Mouse (Mus musculus) urinary bladder, postnatal 25 days (tissue): ENCODE results near the gene Ubqln4.

Source experiments
- DNase-seq: peaks from one replicate; pipeline ENCODE4 v3.0.0; 2022; ENCODE audit warnings: low spot score

Ubqln4 gene

DNA sequence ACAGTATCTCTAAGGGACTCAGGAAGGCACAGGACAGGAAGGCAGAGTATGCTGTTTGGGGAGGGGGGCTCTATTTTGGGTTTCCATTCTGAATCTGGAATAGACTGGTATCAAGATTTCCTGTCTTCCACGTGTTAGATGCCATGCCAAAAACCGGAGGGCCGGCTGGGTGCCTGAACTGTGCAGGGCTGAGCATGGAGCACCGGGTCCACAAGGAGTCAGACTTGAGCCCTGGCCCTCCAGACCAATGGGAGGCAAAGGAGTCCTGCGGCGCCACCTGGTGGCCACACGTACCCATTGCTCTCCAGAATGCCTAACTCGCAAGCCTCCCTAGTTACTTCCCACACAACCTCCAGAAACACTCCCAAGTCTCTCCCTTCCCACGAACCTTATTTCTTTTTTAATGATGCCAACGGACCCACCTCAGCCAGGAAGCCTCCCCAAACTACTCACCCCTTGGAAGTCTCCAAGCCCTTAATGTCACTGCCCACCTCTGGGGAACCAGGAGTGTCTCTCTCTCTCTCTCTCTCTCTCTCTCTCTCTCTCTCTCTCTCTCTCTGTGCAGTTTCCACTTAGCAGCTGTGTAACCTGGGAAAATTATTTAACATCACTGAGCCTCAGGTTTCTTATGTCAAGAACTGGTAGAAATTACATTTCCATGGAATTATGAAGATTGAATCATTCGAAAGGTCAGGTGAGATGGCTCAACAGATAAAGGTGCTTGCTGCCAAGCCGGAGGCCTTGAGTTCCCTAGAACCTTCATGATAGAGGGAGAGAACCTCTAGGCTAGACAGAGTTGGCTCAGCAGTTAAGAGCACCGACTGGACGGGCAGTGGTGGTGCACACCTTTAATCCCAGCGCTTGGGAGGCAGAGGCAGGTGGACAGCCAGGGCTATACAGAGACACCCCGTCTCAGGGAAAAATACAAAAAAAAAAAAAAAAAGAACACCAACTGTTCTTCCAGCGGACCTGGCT is 27.1 kb upstream of the Ubqln4 start:
- DNase-seq = peak; percentile 75

DNA sequence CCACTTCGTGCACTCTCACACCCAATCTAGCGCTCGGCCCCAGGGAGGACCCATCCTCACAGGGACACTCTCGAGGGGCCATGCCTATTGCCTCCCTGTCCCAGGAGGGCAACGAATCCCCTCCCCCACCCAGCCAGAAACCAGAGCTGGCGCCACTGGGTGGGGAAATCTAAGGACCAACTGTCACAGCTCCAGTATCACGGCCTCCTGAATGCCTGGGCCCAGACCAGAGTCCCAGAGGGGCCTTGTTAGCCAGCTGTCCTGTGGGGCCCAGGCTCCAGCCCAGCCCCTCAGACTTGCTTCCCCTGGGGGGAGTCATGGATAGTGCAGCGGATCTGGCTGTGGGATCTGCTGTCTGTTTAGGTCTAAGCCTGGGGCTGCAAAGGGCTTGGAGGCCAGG is 26.0 kb upstream of the Ubqln4 start:
- DNase-seq = no peak

DNA sequence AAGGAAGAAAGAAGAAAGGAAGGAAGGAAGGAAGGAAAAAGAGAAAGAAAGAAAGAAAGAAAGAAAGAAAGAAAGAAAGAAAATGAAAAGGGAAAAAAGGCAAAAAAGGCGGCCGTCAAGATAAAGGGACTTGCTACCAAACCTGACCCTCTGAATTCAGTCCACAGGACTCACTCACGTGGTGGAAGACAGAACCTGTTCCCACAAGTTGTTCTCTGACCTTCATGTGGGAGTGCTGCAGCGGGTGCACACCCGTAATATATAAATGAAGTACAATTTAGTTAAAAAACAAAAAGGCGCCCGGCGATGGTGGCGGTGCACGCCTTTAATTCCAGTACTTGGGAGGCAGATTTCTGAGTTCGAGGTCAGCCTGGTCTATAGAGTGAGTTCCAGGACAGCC is 24.9 kb upstream of the Ubqln4 start:
- DNase-seq = no peak

DNA sequence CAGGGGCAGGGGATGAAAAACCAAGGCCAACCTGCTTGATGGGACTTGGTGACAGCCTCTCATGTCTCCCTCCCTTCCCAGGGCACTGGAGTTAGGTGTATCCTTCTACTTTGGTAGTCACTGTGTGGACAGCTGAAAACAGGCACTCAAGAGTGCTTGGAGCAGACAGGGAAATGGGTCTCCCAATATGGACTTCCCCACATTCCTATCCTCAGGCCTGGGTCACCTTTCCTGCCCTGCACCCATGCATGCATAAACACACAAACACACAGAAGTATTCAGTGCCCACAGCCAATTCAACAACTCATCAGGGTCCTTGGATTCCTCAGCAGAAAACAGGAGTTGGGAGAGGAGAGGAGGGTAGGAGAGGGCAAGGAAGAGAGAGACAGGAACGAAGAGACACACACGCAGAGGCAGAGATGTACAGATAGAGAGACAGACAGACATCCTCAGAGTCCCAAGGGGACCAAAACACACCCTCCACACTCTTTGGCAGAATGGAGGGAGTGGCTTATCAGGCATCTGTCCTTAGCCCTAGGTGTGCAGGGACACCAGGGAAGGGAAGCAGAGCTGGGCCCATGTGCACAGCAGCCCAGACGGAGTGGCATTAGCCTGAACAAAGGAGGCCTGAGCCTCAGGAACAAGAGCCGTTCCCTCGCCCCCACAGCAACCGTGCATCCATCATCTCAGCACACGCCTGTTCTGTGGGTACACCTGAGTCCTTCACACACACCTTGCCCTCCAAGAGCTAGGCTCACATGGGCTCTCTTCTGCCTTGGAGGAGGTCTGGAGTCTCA is 24.2 kb upstream of the Ubqln4 start:
- DNase-seq = no peak

DNA sequence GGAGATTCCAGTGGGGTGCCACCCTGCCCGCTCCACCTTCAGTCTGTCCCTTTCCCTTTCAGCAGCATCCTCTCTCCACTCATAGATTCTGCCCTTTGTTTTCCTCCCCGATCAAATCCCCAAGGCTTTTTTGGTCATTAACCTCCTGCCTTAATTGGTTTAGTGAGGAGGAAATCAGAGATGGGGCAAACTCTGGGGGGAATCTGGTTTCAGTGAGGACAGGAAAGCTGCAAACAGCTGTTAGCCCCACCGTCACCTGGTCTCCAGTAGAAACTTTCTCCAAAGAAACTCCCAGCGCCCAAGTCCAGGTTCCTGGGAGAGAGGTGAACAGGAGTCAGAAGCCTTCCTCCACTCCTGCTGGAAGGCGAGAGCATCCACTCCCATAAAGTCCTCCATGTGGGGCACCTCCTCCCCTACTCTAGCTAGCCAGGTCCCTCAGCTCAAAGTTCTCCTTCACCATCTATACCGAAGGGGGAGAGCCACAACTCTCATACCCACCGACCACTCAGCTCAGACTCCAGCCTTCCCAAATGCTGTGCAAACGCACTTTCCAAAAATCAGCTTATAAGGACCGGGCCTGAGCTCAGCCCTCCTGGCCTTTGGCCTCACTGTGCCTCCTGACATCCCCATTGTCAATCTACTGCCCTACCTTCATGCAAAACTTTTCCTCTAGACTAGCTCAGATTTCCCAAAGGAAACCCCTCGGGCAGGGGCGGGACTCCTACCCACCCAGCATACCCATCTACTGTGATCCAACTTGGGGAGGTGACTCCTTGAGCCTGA is 23.3 kb upstream of the Ubqln4 start:
- no peak for DNase-seq

DNA sequence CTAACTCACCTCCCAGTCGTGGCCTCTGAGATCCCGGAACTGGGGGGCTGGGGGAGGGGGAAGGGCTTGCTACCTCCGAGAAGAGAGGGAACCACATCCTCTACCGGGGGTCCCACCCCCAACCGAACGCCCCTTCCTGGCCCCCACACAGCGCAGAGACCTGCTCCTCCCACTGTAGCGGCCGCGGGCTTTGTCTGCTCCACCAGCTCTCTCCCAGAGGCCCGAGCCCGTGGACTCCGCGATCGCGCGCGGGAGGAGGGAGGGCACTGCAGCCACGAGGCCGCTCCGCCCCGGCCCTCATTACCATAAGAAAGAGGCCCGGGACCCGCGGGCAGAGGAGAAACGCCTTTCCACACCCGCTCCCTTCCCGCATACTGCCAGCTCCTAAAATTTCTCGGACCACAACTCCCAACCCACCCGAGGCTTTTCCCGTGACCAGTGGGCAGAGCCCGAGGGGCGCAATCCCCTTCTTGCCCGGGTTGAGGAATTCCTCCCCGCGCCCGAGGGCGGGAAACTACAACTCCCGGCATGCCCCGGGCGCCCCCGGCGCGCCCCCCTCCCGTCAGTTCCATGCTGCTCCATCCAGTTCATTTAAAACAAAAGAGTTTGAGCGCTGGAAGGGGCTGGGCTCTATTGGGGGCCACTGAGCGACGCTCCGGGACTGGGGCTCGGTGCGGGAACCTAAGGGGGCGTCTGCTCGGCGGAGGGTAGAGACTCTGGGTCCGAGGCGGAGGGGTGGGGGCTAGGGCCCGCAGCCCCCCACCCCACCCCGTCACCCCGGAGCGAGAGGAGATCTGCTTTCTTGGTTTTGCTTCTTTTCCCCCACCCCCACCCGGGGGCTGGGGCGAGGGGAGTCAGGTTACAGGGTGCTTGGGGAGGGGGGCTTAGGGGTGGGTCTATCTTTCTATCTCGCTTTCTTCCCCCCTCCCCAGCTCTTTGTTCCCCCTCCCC is 21.9 kb upstream of the Ubqln4 start:
- DNase-seq = peak; percentile 88

DNA sequence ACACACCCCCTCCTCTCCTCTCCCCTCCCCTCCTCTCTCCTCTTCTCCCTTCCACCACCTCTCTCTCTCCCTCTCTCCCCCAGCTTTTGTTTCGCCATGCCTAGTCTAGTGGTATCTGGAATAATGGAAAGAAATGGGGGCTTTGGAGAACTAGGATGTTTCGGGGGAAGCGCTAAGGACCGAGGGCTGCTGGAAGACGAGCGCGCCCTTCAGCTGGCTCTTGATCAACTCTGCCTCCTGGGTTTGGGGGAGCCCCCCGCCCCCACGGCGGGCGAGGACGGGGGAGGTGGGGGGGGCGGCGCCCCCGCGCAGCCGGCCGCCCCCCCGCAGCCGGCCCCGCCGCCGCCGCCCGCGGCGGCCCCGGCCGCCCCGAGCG is 21.3 kb upstream of the Ubqln4 start, which contains the start of gene Mex3a:
Gene Mex3a, plus strand, starts transcription at position 97 of the 376 bp plus-strand sequence.
- no peak for DNase-seq

DNA sequence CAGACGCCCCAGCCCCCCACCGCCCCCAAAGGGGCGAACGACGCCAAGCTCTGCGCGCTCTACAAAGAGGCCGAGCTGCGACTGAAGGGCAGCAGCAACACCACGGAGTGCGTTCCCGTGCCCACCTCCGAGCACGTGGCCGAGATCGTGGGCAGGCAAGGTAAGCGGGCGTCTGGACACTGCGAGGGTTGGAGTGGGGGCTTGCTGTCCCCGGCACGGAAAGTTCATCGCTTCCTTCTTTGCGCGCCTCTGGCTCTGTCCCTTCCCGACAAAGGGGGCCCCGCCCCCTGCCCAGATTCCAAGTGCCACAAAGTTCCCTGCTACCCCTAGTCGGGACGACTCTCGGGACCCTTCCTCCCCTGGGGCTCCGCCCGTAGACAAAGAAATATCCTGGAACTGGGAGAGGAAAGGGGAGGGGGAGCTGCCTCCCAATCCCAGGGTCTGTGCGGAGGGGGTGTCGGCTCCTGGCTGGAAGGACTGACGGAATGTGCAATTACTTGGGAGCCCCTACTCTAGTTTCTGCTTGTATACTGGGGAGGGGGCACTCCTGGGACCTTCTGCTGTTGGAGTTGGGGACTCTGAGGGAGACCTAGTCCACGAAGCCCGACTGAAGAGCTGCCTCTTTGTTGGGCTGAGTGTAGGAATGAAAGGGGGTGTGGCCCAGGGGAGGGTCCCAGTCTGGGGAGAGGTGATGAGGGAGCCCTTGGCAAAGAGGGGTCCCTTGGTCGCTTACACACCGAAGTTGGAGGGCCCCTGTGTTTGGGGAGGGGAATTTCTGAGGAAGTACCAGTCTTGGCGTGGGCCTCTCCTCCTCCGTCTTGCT is 20.7 kb upstream of the Ubqln4 start:
- DNase-seq = no peak

DNA sequence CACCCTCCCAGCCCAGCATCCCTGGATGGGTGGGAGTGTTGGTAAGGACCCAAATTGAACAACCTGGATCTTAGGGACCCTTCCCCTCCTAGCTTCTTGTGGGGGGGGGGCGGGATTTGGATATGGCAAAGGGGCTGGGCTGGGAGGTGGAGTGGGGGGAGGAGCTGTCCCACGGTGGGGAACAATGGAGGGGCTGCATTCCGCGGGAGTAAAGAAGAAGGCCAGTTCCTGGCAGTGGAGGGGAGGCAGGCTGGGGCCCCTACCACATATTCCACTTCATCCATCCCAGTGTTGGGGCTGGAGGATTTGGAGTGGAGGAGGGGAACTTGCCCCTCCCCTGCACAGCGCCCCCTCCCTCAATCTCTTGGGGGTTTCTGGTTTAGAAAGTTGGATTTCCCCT is 19.9 kb upstream of the Ubqln4 start:
- no peak for DNase-seq

DNA sequence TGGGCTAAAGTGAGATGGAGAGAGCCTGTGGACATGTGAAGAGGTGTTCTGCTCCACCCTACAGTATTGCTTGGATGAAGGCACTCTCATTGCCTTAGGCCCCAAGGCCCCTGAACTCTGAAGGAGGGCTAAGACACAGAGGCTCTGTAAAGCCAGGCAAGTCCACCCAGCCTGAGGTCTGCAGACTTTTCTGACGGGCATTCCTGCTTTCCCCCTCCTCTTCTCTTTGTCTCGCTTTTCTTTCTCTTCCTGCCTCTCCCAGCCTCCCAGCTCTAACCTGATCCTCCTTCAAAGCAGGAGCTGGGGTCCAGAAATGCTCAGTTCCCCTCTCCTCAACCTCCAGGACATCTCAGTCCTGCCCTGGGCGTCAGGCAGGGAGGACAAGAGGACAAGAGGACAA is 18.6 kb upstream of the Ubqln4 start:
- no peak for DNase-seq

DNA sequence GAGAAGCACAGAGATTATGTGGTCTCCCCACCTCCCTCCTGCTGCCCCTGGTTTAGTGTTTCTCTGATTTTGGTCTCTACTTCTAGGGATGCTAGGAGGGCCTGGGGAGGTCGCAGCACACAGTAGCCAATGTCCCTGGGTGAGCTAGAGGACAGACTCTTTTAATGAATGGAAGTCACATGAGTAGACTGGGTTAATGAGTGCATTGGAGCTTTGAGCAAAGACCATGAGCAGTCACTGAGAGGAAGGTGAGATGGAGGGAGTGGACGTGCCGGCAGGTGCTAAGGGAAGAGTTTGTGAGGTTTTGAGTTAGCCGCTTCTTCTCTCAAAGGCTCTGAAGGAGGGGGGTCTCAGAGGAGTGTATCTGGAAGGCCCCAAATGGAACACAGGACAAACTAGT is 18.0 kb upstream of the Ubqln4 start:
- no peak for DNase-seq

DNA sequence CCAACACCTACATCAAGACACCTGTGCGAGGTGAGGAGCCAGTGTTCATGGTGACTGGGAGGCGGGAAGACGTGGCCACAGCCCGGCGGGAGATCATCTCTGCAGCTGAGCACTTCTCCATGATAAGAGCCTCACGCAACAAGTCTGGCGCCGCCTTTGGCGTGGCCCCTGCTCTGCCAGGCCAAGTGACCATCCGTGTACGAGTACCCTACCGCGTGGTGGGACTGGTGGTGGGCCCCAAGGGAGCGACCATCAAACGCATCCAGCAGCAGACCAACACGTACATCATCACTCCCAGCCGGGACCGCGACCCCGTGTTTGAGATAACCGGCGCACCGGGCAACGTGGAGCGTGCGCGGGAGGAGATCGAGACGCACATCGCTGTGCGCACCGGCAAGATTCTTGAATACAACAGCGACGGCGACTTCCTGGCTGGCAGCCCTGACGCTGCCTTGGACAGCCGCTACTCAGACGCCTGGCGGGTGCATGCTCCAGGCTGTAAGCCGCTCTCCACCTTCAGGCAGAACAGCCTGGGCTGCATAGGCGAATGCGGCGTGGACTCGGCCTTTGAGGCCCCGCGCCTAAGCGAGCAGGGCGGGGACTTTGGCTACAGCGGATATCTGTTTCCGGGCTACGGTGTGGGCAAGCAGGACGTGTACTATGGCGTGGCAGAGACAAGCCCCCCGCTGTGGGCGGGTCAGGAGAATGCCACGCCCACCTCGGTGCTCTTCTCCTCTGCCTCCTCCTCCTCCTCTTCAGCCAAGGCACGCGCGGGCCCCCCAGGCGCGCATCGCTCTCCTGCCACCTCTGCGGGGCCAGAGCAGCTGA is 17.2 kb upstream of the Ubqln4 start:
- peak; percentile 71 for DNase-seq

DNA sequence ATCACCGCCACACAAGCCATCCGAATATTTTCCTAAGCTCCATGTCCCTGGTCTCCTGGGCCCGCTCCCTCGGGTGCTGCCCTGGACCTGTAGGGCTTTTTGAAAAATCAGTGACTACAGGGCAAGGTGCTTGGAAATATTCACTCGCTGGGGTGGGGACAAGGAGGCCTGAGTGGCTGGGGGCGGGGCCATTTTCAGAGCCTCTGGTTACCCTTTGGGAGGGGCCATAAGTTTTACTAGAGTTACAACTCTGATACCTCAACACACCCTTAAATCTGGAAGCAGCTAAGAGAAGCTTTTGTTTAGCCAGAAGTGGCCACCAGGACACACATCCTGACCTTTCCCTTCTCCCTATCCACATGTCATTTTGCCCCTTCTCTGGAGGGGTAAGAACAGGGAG is 16.4 kb upstream of the Ubqln4 start:
- no peak for DNase-seq

DNA sequence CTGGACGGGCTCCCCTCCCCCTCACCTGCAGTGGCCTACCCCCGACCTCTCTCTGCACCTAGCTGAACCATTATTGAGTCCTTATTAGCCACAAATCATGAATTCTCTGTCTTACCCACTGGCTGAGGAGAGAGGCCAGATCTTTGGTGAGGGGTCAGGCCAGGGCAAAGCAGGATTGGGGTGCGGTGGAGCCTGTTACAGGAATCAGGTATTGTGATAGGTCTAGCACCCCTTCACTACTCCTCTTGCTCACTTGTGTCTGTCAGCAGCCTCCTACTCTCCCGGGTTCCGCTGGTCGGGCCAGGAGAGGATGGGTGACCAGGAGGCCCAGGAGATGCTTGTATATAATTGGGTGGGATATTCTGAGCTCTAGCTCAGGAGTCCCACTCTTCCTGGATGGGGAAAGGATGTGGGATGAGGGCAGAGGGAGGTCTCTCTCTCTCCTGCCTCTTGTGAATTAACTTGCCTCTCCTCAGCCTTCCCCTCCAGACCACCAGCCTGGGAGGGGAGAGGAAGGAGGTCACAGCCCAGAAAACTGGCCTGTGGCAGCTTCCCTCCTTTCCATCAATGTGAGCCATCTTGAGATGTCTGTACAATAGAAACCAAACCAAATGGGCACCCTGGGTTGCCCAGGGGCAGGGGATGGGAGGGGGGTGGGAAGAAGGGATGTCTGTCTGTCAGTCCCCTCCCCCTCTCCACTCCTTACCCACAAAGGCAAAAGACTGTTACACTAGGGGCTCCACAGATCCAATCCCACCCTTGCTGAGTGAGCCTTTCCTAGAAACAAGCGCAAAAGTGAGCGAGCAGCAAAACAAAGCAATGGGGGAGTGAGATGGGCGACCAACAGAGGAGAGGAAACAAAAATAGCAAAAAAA is 15.1 kb upstream of the Ubqln4 start:
- DNase-seq = no peak

DNA sequence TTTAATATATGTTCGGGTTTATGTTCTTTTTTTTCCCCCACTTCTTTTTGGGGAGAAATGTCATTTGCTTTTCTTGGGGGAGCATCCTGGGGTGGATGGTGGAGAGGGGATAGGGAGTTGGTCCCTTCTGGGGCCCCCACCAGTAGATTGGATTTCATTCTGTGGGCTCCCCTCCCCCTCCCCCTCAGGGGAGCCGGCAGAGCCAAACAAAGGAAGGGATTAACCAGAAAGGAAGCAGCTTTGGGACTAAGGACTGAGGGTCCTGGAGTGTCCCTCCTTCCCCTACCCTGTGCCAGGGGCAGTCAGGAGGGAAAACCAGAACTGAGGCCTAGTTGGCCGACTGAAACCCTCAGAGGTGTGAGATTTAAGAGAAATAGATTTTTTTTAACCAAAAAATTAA is 14.2 kb upstream of the Ubqln4 start:
- DNase-seq = no peak

DNA sequence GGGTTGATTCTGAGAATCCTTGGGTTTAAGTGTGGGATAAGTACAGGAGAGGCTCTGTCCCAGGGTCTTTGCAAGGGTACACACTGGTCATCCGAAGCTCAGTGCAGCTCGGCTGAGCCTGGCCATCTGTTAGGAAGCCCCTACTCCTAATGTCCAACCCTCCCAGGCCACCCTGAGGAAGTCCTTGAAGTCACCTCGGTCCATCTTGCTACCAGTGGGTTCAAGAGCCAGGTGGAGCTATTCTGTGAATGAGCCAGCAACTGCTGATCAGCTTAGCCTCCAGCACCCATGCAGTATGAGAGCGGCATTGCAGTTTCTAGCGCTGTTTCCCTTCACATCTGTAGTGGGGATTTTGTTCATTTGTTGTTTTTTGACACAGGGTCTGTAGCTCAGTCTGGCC is 13.5 kb upstream of the Ubqln4 start:
- no peak for DNase-seq

DNA sequence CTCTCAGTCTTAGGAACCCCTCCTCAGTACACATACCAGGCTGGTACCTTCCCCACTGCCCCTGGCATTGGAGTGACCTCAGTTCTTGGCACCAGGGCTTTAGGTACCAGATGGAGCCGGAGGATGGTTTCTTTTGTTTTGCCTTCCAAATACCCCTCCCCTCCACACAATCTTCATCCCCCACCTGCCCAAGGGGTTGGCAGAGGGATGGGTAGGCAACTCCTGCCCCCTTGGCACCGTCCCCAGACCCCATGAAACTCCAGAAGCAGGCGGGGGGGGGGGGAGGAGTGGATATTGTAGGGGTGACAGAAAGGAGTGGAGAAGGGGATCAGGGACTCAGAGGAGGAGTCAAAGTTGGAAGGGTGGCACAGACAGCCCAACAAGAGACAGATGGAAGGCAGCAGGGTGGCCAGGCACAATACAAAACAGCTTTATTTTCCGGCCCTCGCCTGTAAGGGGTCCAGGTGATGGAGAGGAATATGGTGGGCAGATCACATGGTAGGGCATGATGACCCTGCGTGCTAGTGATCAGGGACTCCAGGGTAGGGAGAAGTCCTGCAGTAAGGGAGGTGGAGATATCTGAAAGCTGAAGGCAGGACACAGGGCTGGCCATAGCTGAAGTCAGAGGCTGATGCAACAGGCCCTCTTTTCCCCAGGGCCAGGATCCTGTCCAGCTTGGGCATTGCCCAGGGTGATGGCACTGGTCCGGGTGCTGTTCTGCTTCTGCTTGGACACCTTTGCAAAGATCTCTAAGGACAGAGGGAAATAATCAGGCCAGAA is 11.7 kb upstream of the Ubqln4 start:
- DNase-seq = no peak

DNA sequence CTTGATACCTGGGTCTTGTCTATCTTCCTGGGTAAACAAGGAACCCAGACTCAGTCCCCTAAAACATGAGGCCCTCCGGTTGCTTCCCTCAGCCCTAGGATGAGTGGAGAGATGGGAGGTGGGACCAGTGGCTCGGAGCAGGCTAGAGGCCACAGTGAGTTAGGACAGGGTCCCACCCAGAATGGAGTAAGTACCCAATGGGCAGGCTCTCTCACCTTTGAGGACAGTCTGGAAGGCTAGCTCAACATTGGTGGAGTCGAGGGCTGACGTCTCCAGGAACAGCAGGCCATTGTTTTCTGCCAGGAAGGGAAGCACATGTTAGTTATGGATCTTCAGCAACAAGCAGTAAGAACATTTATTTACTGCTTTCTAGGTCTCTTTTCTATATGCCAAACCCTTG is 11.1 kb upstream of the Ubqln4 start:
- no peak for DNase-seq
